Mouse (Mus musculus) spleen, adult 2 months (tissue): Measurements from ENCODE around the gene Camta1.

Experiments used
- CTCF ChIP-seq: fragments of 200-500 bp; IDR thresholded peaks from 2 replicates; pipeline ENCODE4 v1.5.1; 2011; ENCODE audit warnings: mild to moderate bottlenecking, inconsistent platforms; ENCODE audit not compliant: insufficient read depth, insufficient read length, insufficient replicate concordance; ENCODE audit errors: extremely low read depth
- POLR2A ChIP-seq: fragments of 200-500 bp; IDR thresholded peaks from 2 replicates; pipeline ENCODE4 v1.6.1; 2011; ENCODE audit warnings: low read depth, low read length, inconsistent platforms

DNA sequence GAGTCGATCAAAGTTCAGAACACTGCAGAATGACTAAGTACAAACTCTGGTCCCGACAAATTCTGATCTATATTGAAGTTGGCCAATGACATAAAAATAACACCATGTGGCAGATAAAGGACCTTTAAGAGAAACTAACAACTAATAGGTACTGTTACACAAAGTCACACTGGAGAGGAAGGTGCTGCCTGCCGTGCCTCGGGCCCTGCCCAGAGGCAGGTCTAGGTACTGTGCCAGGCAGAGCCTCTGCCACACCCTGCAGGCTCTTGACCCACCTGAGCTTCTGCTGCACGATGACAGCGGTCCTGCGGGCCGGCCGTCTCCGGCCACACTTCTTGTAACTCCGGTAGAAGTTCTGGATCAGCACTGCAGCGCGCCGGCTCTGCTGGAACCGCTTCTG is 786.9 kb downstream of the Camta1 start:
- no peak for TF ChIP-seq POLR2A
- TF ChIP-seq CTCF: no peak
